Mouse (Mus musculus) ES-E14 (cell line): ENCODE measurements around the gene Calm2.

Experiments used
- HCFC1 ChIP-seq: IDR thresholded peaks from 2 replicates; pipeline ENCODE4 v1.6.1; 2012; ENCODE audit warnings: low read length, inconsistent platforms, borderline replicate concordance; ENCODE audit not compliant: insufficient read depth
- MAFK ChIP-seq: IDR thresholded peaks from 2 replicates; pipeline ENCODE4 v1.6.1; 2014; ENCODE audit warnings: mild to moderate bottlenecking, low read depth, low read length, inconsistent platforms; ENCODE audit not compliant: insufficient read depth
- ZC3H11A ChIP-seq: IDR thresholded peaks from 2 replicates; pipeline ENCODE4 v1.6.1; 2012; ENCODE audit warnings: low read depth, mild to moderate bottlenecking, inconsistent platforms, low read length, borderline replicate concordance
- ZNF384 ChIP-seq: IDR thresholded peaks from 2 replicates; pipeline ENCODE4 v1.6.1; 2012; ENCODE audit warnings: low read depth, low read length, inconsistent platforms

- TF ChIP-seq ZC3H11A, result no peak
- TF ChIP-seq ZNF384, result no peak
- no peak for TF ChIP-seq MAFK
- TF ChIP-seq HCFC1, result no peak
Measured at GRCm38 (mm10) chr17:87473736-87474500, 27.2 kb upstream of the Calm2 start.
